Mouse (Mus musculus) liver, embryonic 14.5 days (tissue): ENCODE measurements around the gene AI467606. TPM values are rescaled to one million over a fixed set of nuclear protein-coding genes. Genes with fewer than 3 reads are reported as not detected.

Experiments
- ATAC-seq: fragments of 200-750 bp; cut with Nextera tagmentation; 2 replicates; pipeline ENCODE4 v1.8.0; 2017; ENCODE audit warnings: moderate number of reproducible peaks, mild to moderate bottlenecking, moderate library complexity; ENCODE audit not compliant: insufficient read depth
- DNase-seq, 3 experiments: peaks; one replicate each; pipeline ENCODE4 v3.0.0-alpha.2; 2012 to 2013; ENCODE audit warnings: low read depth in 3 of 3, low spot score in 3 of 3
- H3K27ac ChIP-seq: fragments of 300-500 bp; sonication (generic); 2 replicates; pipeline ENCODE4 v1.5.1; 2014; ENCODE audit warnings: moderate library complexity, mild to moderate bottlenecking, control low read depth, inconsistent platforms
- H3K27me3 ChIP-seq: fragments of 300-500 bp; sonication (generic); 2 replicates; pipeline ENCODE4 v1.6.1; 2014; ENCODE audit warnings: mild to moderate bottlenecking, low read length, moderate library complexity; ENCODE audit not compliant: control insufficient read depth, insufficient read depth
- H3K36me3 ChIP-seq: fragments of 300-500 bp; sonication (generic); replicated peaks from 2 replicates; pipeline ENCODE4 v1.6.1; 2014; ENCODE audit warnings: low read depth; ENCODE audit not compliant: control insufficient read depth, insufficient read depth
- H3K4me1 ChIP-seq, 2 experiments: fragments of 200-500 bp in 1 of 2; fragments of 300-500 bp in 1 of 2; sonication (generic) in 1 of 2; replicated peaks; 2 replicates each; pipeline ENCODE4 v1.6.1; 2012 to 2014; ENCODE audit warnings: antibody characterized with exemption in 1 of 2, inconsistent platforms in 1 of 2, low read length in 1 of 2; ENCODE audit not compliant: control insufficient read depth in 2 of 2, insufficient read depth in 2 of 2
- H3K4me2 ChIP-seq: fragments of 300-500 bp; sonication (generic); 2 replicates; pipeline ENCODE4 v1.6.1; 2014; ENCODE audit warnings: low read depth, mild to moderate bottlenecking, control low read depth, moderate library complexity
- H3K4me3 ChIP-seq, 2 experiments: fragments of 200-500 bp in 1 of 2; fragments of 300-500 bp in 1 of 2; sonication (generic) in 1 of 2; 2 replicates each; pipeline ENCODE4 v1.5.1; 2012 to 2014; ENCODE audit warnings: low read depth in 2 of 2, low read length in 2 of 2, mild to moderate bottlenecking in 2 of 2, control low read depth in 1 of 2, inconsistent platforms in 1 of 2, moderate library complexity in 1 of 2; ENCODE audit not compliant: insufficient read depth in 1 of 2
- H3K9ac ChIP-seq: fragments of 300-500 bp; sonication (generic); replicated peaks from 2 replicates; pipeline ENCODE4 v1.6.1; 2014; ENCODE audit warnings: mild to moderate bottlenecking, control low read depth, moderate library complexity
- H3K9me3 ChIP-seq: fragments of 300-500 bp; sonication (generic); 2 replicates; pipeline ENCODE4 v1.6.1; 2016; ENCODE audit warnings: low read length, mixed read lengths; ENCODE audit not compliant: control insufficient read depth
- CTCF ChIP-seq: IDR thresholded peaks from 2 replicates; pipeline ENCODE4 v1.5.1; 2016; ENCODE audit warnings: antibody characterized with exemption, low read depth, control low read depth
- EP300 ChIP-seq: IDR thresholded peaks from 2 replicates; pipeline ENCODE4 v1.6.1; 2016; ENCODE audit warnings: antibody characterized with exemption, low read depth
- WGBS: fragments of 180-500 bp; shearing (Covaris S2); extraction: QIAGEN DNeasy Blood & Tissue Kit; methylation state at CpG from one replicate; pipeline ENCODE4 v1.1.7; 2014; ENCODE audit not compliant: insufficient replicate concordance; 5-methylcytosine and 5-hydroxymethylcytosine counted together
- polyA plus RNA-seq, 2 experiments: library from polyadenylated mRNA; depleted of rRNA in 1 of 2; stranded (reverse) in 1 of 2; unstranded in 1 of 2; fragments of >200 nt; fragmentation: Nextera tagmentation in 1 of 2; extraction: Ambion mirVana in 1 of 2; gene quantifications; 2 replicates each; pipeline versions ENCODE4 v1.2.1 to v1.2.3; 2012 to 2014

Gene AI467606
- polyA plus RNA-seq, 2 experiments = 5.3 to 7.6 TPM

DNA sequence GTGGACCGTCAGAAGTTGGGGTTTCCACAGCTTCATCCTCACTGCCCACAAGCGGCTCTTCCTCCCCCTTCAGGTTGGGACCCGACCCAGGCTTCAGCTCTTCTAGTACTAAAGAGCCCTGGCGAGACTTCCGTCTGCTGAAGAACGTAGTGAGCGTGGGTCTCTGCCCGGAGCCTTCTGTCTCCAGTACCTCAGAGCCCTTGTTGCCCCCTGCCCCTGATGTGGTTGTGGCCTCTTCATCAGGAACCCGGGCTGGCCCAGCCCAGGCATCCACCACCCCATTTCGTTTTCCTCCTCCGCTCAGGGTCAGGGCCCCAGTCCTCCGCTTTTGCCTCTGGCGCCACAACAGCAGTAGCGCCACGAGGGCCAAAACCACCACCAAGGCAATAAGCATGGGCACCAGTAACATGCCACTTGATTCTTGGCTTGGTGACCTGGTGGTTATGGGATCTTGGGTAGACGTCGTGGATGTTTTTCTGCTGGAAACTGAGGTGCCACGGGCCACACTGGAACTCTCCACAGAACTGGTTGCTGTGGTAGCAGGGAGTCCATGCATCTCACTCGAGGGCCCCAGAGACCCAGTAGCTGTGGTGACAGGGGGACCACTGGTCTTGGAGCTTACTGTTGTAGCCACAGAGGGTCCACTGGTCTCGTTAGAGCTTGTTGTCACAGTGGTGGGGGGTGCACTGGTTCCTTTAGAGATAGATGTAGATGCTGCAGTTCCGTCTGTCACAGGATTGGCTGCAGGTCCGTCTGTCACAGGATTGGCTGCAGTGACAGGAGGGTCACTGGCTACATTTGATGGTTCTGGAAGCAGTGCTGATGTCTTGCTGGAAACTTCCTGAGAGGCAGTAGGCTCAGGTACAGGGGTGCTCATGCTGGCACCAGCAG, 45.3 kb downstream of the AI467606 start:
- TF ChIP-seq CTCF (no peak), EP300 (no peak)
- peak overlapping the region; percentile 66; the same call in 1 of the 2 replicates for H3K9ac ChIP-seq
- peaks cover 28 to 46% of the 10 kb centered on the region in 2 experiments for H3K4me1 ChIP-seq
- peak overlapping the region; percentile 54 to 55 for H3K4me3 ChIP-seq
- no peaks in the 10 kb centered on the region for H3K9me3 ChIP-seq
- H3K4me2 ChIP-seq = peak overlapping the region; percentile 67
- H3K36me3 ChIP-seq = no peaks in the 10 kb centered on the region
- no peak for DNase-seq
- no peaks in the 10 kb centered on the region for H3K27me3 ChIP-seq
- H3K27ac ChIP-seq = peak overlapping the region; percentile 70; the same call in 1 of the 2 replicates
- no peak for ATAC-seq
- 55% methylated on average over 22 of the region's 22 CpGs for WGBS

DNA sequence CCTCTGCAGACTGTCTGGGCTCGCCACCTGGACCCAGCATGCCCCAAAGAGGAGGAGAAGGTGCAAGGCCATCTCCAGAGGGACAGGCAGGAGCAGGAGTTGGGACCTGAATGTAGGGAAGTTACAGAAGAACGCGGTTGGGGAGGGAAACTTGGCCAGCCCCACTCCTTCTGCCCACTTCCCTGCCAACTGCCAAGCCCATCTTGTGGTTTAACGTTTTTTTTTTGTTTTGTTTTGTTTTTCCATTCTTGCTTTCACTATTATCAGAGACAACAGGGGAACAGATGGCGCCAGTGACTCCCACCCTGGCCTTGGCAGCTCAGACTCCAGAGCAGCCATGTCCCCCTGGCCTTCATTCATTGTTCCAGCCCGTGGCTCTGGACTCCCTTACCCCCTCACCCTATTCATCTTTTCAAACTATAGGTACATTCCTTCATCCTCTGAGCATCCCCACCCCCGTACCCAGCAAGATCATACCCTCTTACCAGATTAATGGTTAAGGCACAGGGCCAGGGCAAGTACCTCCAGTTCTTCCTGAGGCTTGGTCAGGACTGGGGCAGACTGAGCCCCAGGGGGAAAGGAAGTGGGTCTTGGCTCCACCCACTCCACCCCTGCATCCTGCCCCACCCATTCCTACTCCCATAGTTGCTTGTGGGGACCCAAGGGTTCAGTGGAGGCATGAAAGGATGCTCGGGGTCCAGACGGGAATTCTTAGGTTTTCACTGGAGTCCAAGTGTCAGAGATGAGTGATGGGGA, 46.3 kb downstream of the AI467606 start, which contains the start of gene Spn:
TSS of gene Spn (minus strand) at position 562 of the 756 bp plus-strand sequence.
- peak within 1 kb of the TSS; percentile 70 for H3K27ac ChIP-seq
- WGBS = 14% methylated on average over 9 of the region's 9 CpGs
- peak; percentile 74 for TF ChIP-seq EP300
- TF ChIP-seq CTCF = no peak
- DNase-seq (no peak), ATAC-seq (peak; percentile 50; the same call in 1 of the 2 replicates)
- H3K36me3 ChIP-seq = no peaks in the 10 kb centered on the region
- H3K4me3 ChIP-seq = peak within 1 kb of the TSS; percentile 54 to 55
- H3K4me1 ChIP-seq = peaks cover 31 to 53% of the 10 kb centered on the region in 2 experiments
- no peaks in the 10 kb centered on the region for H3K27me3 ChIP-seq
- peak within 1 kb of the TSS; percentile 67 for H3K4me2 ChIP-seq
- no peaks in the 10 kb centered on the region for H3K9me3 ChIP-seq
- H3K9ac ChIP-seq = peak within 1 kb of the TSS; percentile 66

DNA sequence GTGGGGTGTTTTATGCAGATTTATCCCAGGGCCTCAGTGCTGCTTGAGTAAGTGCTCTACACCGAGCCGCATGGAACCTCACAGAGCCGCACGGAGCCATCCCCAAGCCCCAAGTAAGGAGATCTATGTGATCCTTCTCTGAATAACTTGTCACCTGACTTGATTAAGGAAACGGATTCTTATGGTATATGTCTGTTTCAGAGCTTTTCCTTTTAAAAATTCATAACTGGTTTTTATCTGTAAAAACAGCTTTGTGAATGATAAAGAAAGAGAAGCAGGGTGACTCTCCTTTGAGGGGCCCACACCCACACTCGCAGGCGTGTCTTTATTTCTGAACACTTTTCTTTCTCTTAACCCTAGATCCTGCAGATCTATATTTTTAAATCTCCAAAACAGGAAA, 47.9 kb downstream of the AI467606 start:
- peak overlapping the region; percentile 40 for H3K9ac ChIP-seq
- ATAC-seq = peak; percentile 68
- no peaks in the 10 kb centered on the region for H3K27me3 ChIP-seq
- peak; percentile 70 for TF ChIP-seq EP300
- no peak for TF ChIP-seq CTCF
- H3K4me2 ChIP-seq = peak overlapping the region; percentile 59
- H3K27ac ChIP-seq = peak overlapping the region; percentile 65
- no peaks in the 10 kb centered on the region for H3K9me3 ChIP-seq
- H3K4me1 ChIP-seq = peaks cover 31 to 64% of the 10 kb centered on the region in 2 experiments
- peak; percentile 48 to 66 (median 49) for DNase-seq
- H3K4me3 ChIP-seq = peak overlapping the region in 1 of 2 experiments; percentile 10; a peak in 1 of 4 replicates
- no peaks in the 10 kb centered on the region for H3K36me3 ChIP-seq
- 19% methylated on average over 7 of the region's 7 CpGs for WGBS

DNA sequence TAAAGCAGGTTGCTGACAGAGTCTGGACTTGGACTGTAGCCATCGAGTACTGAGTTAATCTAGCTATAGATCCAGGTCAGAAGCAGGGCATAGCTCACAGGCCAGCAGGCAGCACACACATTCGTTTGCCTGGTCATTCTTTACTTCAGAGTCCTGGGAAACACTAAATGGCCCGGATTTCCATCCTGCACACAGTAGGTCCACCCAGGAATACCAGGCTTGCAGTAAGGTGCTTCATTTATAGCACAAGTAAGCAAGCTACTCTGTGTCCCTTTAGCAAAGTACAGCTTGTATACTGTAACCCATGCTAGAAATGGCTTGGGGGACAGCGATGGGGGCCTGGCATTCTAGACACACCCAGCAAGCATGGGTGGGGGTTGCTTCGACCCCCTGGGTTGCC, 48.4 kb downstream of the AI467606 start:
- Histone ChIP-seq H3K36me3 (no peaks in the 10 kb centered on the region), H3K27ac (peak overlapping the region; percentile 65), H3K27me3 (no peaks in the 10 kb centered on the region), H3K9me3 (no peaks in the 10 kb centered on the region), H3K4me2 (peak overlapping the region; percentile 59), H3K9ac (peak overlapping the region; percentile 40), H3K4me1 (peaks cover 31 to 66% of the 10 kb centered on the region in 2 experiments), H3K4me3 (peak overlapping the region in 1 of 2 experiments; percentile 10; a peak in 1 of 4 replicates)
- DNase-seq = no peak
- peak; percentile 52; the same call in 1 of the 2 replicates for ATAC-seq
- TF ChIP-seq EP300 = no peak
- no peak for TF ChIP-seq CTCF
- WGBS = 10% methylated on average over 5 of the region's 5 CpGs
